Mouse (Mus musculus) activated CD4-positive, CD25-positive, alpha-beta regulatory T cell, adult 4 months (primary cell): Measurements from ENCODE around the gene Wdr83. TPM values are rescaled to one million over a fixed set of nuclear protein-coding genes. Genes with fewer than 3 reads are reported as not detected.
A peak's percentile ranks its signal among the peaks of the same experiment; 100 is the strongest.
"Not testable (repeated sequence)": the region's sequence is repeated elsewhere in the genome, so short reads cannot be mapped to it uniquely, and the experiment has no call there.

Experiments
- ATAC-seq: one replicate; pipeline ENCODE4 v1.8.0; 2017
- polyA plus RNA-seq, 2 experiments: library from polyadenylated mRNA; unstranded; fragments of 100-300 nt; shearing (Covaris generic); gene quantifications; one replicate each; pipeline ENCODE4 v1.2.1; 2017

Gene Wdr83
- polyA plus RNA-seq: 10 to 100 TPM; 33.1 to 46.7 TPM

DNA sequence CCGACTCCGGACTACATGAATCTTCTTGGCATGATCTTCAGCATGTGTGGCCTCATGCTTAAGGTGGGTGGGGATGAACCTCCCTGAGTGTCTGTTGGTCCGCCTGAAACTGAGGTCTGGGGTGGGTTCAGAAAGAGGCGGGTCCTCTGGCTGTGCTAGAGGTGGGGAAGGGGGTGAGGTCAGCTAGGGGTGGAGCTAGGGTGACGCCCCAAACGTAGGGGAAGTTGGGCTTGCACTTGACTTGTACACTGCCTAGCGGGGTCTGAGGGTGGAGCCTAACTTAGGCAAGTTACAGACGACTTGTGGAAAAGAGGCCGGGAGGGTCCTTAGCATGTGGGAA is at the start of gene Wdr83:
Wdr83 (minus strand) TSS at position 91 of the 340 bp plus-strand sequence.
- peak; percentile 20 for ATAC-seq

DNA sequence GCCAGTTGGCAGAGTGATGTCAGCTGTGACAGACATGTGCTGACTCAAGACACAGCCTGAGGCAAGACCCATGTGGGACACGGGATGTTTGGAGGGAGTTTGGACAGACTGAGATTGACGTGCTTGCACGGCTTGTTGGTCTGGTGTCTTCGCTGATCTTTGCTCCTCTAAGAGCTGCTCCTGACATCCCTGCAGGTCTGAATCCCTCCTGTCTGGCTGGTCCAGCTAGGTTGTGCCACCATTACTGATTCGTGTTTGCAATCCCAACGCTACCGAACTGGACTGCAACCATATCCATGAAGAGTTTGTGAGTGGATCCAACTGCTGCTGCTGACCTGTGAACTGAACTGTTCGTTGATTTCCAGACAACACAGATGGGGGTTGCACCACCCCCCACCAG is 42.6 kb upstream of the Wdr83 start:
- no peak for ATAC-seq

DNA sequence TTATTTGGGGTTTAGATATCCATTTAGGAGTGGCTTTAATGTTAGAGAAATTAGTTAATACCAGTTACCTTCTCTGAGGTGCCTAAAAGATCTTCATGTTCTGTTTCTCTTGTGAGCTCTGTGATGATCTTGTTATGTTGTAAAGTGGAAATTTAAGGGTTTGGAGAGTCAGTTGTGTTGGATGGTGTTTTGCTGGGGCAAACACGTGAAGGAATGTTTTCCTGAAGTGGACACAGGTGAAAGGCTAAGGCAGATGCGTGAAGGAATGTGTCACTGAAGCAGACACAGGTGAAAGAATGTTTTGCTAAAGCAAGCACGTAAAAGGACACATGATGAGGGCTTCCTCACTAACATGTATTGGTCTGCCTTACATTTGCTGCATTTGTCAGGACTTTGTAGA is 41.9 kb upstream of the Wdr83 start, which contains the start of gene Zfp791:
Zfp791 (minus strand) TSS at position 101 of the 400 bp plus-strand sequence.
- ATAC-seq: no peak

DNA sequence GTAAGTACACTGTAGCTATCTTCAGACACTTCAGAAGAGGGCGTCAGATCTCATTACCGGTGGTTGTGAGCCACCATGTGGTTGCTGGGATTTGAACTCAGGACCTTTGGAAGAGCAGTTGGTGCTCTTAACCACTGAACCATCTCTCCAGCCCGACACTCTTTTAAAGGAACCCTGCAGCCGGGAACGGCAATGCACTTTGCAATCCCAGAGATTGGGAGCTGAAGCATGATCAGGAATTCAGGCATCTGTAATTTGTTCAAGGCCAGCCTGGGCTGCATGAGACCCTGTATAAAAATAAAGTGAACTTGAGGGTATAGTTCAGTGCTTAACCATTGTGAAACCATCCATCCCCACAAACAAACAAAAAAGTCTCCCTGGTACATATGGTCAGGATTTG is 39.1 kb upstream of the Wdr83 start:
- ATAC-seq: not testable (repeated sequence)

DNA sequence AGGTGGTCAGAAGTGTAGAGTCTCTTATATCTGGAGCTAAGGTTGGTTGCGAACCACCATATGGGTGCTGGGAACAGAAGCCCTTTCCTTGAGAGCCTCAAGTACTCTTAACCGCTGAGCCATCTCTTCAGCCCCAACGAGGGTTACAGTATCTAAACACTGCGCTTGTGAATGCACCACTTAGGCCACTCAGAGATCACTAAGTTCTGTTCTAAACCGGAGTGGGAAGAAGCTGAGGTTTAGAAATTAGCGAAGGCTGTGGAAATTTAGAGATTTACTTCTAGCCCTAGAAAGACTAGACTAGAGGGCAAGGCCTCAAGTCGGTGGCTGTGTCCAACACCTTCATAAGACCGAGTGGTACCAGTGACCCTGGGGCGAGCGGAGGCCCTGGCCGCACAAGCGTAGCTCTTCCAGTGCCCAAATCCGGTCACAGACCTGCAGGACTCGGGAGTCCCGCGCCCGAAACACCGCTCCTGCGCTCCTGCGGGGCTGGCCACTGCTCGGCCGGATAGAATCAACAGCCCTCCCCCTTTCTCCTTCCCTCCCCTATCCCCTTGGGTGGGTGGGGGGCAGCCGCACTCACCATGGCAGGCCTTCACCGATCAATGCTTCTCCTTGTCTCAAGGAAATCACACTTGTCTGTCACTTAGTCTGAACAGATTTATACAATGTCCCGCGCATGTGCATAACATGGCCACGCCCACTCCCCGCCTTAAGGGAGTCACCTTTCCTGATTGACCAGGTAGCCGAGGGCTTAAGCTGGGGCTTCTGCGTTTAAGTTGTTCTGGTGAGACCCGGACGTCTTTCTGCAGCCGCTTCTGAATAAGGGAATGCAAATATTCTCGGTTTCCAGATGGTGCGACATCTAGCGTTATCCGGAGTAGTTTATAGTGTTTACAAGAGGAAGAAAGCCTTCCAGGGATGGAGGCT is 38.2 kb upstream of the Wdr83 start:
- no peak for ATAC-seq

DNA sequence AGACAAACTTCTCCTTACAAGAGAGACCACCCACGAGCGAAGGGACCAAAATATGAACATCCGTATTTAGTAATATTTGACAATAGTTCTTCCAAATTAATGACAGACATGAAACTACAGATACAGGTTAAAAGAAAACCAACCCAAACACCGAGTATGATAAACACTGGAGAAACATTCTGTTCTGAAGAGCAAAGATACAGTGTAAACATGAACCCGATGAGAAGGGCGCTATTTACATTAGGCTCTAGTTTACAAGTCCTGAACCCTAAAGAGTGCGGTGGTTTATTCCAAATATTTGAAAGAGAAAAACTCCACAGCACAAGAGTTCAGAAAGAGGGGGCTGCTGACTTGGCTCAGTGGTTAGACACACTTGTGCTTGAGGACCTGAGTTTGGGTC is 35.9 kb upstream of the Wdr83 start:
- no peak for ATAC-seq

DNA sequence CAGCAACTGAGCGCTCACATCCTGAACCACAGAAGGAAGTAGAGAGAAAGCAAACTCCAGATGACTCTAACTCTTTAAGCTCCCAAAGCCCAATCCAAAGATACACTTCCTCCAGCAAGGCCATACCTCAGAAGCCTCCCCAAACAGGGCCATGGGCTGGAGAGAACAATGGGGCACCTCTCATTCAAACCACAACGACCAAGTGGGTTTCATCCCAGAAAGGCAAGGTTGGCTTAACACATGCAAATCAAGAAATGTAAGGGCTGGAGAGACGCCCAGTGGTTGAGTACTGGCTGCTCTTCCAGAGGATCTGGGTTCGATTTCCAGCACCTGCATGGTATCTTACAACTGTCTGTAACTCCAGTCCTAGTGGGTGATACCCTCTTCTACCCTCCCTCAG is 34.4 kb upstream of the Wdr83 start:
- ATAC-seq: no peak

DNA sequence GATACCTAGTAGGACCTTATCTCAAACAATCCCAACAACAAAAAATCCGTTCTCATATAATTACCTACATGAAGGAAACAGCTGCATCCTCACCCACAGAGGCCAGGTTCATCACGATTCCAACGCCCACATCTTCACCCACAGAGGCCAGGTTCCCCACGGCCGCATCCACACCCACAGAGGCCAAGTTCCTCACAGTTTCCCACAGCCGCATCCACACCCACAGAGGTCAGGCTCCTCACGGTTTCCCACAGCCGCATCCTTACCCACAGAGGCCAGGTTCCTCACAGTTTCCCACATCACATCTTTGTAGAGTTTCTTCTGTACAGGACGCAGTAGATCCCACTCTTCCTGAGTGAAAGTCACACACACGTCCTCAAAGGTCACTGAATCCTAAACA is 32.1 kb upstream of the Wdr83 start:
- no peak for ATAC-seq

DNA sequence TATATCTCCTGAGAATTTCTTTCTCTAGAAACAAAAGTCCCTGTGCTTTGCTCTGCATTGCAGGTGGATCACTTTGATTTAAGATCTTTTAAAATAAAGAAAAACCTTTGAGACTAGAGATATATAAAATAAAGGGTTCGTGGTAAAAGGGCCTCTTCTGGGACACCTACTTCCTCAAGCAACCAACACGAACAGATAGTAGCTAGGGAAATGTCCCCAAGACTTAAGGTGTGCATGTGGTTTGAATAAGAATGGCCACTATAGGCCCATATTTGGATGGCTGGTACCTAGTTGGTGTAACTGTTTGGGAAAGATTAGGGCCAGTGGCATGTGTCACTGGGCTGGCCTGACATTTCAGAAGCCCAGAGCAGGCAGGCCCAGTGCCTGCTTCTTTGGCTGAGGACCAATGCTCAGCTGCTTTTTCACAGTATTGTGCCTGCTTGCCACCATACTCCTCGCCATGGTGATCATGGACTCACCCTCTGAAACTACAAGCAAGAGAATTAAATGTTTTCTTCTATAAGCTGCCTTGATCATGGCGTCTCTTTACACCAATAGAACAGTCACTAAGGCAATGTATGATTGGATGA is 19.1 kb upstream of the Wdr83 start:
- no peak for ATAC-seq

DNA sequence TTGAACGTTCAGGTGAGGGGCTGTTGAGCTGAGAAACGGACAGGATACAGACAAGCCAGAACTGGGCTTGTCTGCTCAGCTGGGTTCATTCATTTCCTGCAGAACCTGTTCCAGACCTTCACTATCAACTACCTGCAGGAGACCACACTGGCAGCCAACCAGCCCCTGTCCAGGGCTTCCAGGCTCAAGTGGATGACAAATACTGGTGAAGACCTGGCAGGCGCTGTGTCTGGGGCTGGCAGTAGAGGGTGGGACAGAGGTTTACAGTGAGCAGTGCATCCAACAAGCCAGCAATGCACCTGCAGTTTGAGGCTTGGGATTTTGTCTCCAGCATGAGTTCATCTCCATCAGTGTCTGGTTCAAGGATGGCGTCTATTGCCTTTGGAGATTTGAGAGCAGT is 15.7 kb upstream of the Wdr83 start:
- no peak for ATAC-seq

DNA sequence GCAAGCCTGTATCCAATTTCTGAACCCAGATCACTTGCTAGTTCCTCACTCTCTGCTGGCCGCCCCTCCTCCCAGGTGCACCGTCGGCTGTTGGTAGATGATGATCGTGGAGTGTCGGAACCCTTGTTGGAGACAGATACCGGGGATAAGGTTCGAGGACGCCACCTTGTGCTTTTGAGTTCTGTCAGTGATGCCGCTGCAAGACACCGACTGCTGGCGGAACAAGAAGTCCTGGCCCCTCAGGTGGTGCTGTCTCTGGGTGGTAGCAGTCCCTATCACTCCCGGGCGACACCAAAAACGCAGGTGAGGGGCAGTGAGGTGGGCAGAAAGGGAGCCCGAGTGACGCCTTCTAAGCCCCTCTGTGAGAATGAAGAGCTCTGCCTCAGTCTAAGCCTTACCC is 15.1 kb upstream of the Wdr83 start:
- ATAC-seq: no peak

DNA sequence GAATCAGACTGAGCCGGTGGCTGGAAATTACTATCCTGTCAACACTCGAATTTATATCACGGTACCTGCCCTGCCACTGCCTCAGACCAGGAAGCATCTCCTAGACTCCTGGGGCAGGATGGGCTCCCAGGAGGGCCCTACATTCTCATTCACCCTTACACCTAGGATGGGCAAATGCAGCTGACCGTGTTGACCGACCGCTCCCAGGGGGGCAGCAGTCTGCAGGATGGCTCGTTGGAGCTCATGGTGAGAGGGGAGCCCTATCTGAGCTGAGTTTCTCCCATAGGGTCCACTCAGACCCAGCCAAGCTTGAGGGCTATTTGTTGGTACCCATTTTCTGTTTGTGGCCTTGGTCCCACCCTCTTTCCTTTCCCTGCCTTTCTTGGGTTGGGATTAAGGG is 14.5 kb upstream of the Wdr83 start:
- no peak for ATAC-seq

DNA sequence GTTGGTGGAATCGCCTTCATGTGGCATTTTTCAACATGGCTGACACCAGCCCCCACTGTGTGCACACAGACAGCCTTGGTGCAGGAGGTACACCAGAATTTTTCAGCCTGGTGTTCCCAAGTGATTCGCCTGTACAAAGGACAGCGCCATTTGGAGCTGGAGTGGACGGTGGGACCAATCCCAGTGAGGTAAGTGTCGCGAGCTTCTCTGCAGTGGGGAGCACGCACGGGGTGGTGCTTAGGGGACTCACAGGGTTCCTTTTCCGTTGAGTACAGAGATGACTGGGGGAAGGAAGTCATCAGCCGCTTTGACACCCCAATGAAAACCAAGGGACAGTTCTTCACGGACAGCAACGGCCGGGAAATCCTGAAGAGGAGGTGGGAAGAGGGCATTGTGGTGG is 13.9 kb upstream of the Wdr83 start:
- no peak for ATAC-seq

DNA sequence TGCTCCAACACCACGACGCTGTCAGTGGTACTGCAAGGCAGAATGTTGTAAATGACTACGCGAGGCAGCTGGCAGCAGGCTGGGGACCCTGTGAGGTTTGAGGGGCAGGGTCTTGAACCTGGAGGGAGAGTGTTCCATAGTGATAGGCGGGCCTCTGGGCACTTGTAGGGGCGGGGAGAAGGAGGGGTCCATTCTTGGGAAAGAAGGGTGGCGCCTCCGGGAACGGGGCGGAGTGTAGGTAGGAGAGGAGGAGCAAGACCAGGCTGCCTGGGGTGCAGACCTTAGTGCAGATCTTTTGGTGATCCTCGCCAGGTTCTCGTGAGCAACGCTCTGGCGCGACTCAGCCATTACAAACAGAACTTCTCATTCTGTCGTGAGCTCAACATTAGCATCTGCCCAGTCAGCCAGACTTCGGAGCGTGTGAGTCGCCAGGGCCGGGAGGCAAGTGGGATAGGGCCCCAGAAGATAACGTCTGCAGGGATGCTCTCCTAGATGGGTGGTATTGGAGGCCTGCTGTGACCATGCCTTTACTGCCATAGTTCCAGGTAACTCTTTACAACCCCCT is 10.5 kb upstream of the Wdr83 start:
- ATAC-seq: no peak

DNA sequence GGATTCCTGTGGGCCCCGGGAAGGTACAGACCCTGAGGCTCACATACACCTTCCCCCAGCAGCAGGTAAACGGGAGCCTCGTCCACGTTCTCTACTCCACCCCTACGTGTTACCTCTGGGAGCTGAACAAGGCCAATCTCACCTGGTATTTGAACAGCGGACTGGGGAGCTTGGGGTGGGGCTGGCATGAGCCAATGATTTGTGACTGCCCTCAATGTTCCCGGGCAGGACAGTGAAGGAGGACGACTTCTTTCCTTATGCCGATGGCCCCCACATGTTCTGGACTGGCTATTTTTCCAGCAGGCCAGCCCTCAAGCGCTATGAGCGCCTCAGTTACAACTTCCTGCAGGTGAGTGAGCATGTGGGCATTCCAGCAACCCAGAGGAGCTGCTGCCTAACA is 9.8 kb upstream of the Wdr83 start:
- ATAC-seq: no peak

DNA sequence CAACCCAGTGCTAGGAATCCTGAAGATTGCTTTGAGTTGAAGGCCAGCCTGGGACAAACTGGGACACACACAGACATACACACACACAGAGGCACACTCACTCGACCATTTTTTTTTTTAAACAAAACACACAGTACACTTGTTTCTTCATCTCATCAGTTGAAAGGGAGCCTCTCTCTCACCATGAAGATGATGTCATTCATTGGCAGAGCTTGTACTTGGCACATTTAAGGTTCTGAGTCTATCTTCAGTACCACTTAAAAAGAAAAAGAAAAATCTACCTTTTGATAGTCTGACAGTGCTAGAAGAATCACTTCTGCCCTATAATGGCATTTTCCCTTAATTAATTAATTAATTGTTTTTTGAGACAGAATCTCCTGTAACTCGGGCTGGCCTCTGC is 7.7 kb upstream of the Wdr83 start:
- ATAC-seq: no peak

DNA sequence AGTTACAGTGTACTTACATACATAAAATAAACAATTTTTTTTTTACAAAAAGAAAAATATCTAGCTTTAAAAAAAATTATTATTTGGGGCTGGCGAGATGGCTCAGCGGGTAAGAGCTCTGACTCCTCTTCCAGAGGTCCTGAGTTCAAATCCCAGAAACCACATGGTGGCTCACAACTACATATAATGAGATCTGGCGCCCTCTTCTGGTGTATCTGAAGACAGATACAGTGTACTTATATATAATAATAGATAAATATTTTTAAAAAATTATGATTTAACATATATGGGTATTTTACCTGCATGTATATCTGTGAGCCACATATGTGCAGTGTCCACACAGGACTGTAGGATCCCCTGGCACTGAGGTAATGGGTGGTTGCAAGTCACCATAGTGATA is 5.1 kb upstream of the Wdr83 start:
- no peak for ATAC-seq

DNA sequence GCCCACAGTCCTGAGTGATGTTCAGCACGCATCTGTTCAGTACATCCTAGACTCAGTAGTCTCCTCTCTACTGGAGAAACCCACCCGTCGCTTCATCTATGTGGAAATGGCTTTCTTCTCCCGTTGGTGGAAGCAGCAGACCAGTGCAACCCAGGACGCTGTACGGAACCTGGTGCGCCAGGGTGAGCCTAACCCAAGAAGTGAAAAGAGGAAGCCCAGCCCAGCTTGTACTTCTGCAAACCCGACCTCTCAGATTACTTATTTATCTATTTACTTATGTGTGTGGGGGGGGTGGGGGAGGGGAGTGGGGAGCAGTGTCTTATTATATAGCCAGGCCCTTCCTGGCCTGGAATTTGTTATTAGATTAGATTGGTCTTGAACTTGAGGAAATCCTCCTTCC is 3.5 kb upstream of the Wdr83 start:
- ATAC-seq: no peak

DNA sequence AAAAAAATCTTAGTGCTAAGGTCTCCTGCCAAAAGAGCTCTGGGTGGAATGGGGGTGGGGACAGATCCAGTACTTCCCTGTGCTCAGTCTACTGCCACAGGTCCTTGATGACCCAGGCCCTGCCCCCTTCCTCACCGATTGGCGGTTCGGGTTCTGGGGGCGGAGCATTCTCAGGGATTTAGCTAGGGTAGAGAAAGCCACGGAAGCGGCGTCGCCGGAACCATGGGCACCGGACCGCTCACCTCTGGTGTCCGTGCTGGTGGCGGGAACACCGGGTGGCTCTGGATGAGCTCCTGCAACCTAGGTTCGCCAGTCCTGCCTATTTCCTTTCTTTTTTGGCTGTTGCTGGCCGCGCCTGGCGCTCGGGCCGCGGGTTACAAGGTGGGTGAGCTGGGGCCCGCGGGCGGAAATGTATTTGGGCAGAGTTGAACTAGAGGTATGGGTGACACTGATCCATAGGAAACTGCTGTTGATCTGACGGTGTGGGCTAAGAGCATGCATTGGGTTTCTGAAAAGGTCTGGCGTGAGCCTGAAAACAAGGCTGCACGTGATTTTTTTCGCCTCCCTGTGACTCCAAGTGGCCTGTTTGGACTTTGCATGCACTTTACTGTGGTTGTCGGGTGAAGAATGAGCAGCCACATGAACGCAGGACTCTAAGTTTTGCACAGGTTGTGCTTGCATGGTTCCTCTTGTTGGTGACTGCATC is 2.2 kb upstream of the Wdr83 start, which contains the start of gene Man2b1:
Man2b1 (plus strand) TSS at position 163 of the 706 bp plus-strand sequence.
- ATAC-seq: peak; percentile 88

DNA sequence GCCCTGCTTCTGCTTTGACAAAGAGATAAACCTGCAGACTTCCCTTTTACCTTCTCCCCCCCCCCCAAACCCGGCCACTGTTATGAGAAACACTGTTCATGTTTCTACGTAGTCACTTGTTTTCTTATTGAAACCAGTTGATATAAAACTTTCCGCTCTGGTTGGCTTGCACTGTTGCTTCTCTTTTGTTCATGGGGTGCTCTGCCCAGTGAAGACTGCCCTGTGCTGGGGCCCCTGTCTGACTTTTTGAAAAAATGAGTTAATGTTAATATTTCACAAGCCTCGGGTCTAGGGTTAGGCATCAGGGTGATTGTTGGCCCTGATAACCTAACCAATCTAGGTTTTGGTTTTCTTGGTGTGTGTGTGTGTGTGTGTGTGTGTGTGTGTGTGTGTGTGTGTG is 1.1 kb upstream of the Wdr83 start:
- ATAC-seq: not testable (repeated sequence)

DNA sequence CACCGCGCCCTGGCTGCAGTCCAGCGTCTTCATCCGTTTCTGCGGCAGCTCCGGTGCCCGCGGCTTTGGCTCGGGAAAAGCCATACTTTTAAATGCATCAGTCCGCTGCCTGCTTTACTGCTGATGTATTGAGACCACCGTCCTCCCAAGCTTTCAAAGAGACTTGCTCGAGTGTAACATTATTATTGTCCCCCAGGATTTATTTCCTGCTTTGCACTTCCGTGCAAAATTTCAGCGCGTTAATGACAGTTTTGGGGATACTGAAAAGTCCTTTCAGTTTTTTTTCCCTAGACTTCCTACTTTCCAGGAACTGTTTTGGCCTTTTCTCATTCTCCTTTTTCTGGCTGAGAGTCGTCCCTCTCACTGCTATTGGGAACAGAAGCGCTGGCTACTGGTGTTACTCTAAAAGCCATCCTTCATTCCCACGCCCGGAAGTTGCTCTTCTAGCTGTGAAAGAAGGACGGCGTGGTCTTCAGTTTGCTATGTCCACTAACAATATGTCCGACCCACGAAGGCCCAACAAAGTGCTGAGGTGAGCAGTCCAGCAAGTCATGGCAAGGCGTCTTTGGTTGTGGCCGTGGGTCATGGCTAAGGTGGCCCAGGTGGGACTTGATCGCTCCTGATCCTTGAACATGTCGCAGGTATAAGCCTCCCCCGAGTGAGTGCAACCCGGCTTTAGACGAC is 432 bp downstream of the Wdr83 start, which contains the start of gene Wdr83os:
Wdr83os (plus strand) TSS at position 209 of the 684 bp plus-strand sequence.
- peak; percentile 7 for ATAC-seq

DNA sequence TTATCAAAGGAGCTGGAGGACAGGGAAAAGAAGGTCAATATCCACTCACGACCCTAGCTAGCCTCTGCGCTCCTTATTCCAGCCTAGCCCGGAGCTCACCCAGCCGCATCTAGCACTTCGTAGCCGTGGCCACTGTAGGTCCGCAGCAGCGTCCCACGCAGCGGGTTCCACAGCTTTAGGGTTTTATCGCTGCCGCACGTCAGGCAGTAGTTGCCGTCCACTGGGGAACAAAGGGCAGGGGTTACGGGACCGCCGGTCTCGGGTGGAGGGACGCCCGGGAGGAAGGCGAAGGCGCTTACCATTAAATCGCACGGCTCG is 933 bp downstream of the Wdr83 start:
- no peak for ATAC-seq

DNA sequence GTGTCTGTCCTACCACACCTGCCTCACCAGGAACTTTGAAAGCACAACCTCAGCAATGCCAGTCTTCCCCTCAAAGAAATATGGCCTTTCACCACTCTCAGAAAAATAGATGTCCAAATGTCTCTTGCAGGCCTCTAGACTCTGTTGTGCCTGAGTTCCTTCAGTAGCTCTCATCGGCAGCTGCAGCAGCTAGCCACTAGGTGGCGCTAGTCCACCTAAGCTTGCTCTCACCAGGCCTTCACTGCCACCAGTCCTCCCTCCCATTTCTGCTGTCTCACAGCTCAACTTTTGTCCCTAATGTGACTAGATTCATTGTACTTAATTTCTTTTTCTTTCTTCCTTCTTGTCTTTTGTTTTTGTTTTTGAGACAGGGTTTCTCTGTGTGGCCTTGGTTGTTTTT is 4.1 kb downstream of the Wdr83 start:
- ATAC-seq: peak; percentile 66
